Mouse (Mus musculus): Measurements from ENCODE around the gene Gpr21. TPM values are rescaled to one million over a fixed set of nuclear protein-coding genes. Genes with fewer than 3 reads are reported as not detected.

Gpr21 gene
- polyA plus RNA-seq, 1 experiment from 2014 or later = 0.05 TPM

DNA sequence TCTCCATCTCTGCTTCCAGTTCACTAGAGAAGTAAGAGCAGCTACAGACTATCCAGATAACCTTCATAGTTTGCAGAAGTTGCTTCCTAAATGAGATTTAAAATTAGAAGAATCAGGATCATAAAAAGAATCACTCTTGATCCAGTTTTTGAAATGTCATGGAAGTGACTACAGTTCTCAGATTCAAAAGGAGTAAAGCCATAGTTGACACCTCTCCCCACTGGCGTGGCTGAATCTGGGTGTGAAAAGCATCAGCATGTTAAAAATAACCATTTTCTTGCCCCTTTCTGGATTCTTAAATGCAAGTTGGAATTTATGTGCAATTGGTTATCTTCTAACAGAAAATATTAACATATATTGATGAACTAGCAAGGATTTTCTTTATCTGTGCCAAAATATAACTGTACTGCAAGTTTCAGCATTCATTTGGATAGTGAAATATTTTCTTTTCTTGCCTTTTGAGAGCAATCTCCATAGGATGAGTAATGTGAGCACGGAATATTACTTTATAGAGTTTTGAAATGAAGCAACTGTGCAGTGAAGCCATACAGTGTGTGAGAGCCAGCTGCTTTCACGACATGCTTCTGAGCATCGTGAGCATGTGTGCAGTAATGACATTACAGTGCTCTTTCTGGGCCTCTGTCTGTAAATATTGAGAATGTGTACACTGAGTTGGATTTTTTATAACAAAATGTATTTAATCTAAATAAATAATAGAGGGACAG, 2.6 kb downstream of the Gpr21 start:
- POLR2A ChIA-PET = no interaction called here
- no peaks in the 10 kb centered on the region for H3K27me3 ChIP-seq
- in situ Hi-C loops (cut with MboI; ENCODE audit: low pct_unique_long_range_greater_than_20kb) = no loop called here
- no peak for DNase-seq (ENCODE audit: low read depth, low spot score)
- CTCF ChIA-PET = no interaction called here
- no peak for ATAC-seq
- TF ChIP-seq CTCF (IDR thresholded peaks at IDR 0.05) = no peak

DNA sequence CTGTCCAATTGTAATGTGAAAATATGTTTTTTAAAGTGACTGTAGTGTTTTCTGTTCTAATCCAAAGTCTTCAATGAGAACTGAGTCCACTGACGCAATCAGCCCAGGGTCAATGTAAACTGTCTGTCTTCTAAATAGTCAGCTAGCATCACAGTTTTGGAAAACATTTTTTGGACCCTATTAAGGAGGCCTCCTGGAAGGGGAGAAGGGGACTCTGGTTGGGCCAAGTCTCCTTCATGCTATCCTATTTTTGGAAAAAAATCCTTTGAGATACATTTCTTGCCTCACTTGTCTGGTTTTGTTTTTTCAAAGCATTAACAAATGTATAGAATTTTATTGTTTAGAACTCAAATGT, 3.1 kb downstream of the Gpr21 start:
- DNase-seq (ENCODE audit: low read depth, low spot score) (no peak), ATAC-seq (no peak)
- in situ Hi-C loops (cut with MboI; ENCODE audit: low pct_unique_long_range_greater_than_20kb) = no loop called here
- H3K27me3 ChIP-seq = no peaks in the 10 kb centered on the region
- POLR2A ChIA-PET = no interaction called here
- CTCF ChIA-PET = no interaction called here
- TF ChIP-seq CTCF (IDR thresholded peaks at IDR 0.05) = no peak

- H3K27me3 ChIP-seq = no peaks in the 10 kb centered on the region
- POLR2A ChIA-PET = no interaction called here
- TF ChIP-seq CTCF (IDR thresholded peaks at IDR 0.05) = no peak
- ATAC-seq (no peak), DNase-seq (ENCODE audit: low read depth, low spot score) (no peak)
- in situ Hi-C loops (cut with MboI; ENCODE audit: low pct_unique_long_range_greater_than_20kb) = no loop called here
- CTCF ChIA-PET = interaction anchor here (1.2 kb wide), 1 partner anchor 244 kb away, joined by 3 read pairs; no protein-coding TSS in a partner anchor
These were observed 11.5 kb downstream of the Gpr21 start for GRCm38 (mm10) chr2:37527587-37527986.

DNA sequence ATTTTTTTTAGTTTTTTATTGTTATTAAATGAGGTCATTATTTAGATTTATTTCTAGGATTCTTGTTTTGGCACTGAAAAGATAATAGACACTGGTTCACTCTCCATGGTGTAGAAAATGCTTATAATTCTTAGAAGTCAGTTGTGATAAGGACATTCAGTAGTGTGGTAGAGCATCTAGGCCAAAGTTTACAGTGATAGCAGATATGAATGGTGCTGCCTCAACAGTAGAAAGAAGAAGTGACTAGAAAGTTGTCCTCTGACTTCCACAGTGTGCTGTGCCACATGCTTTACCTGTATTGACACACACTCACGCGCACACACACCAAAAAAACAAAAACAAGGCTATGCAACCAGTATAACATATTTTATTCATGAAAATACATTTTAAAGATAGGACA, 13.3 kb downstream of the Gpr21 start:
- no peaks in the 10 kb centered on the region for H3K27me3 ChIP-seq
- no peak for TF ChIP-seq CTCF (IDR thresholded peaks at IDR 0.05)
- in situ Hi-C loops (cut with MboI; ENCODE audit: low pct_unique_long_range_greater_than_20kb) = no loop called here
- DNase-seq (ENCODE audit: low read depth, low spot score) (no peak), ATAC-seq (no peak)
- ChIA-PET CTCF (interaction anchor here (1.0 kb wide), 1 partner anchor 250 kb away, joined by 3 read pairs; no protein-coding TSS in a partner anchor), POLR2A (interaction anchor here (0.6 kb wide), 1 partner anchor 30 kb away, joined by 5 read pairs; no protein-coding TSS in a partner anchor)

DNA sequence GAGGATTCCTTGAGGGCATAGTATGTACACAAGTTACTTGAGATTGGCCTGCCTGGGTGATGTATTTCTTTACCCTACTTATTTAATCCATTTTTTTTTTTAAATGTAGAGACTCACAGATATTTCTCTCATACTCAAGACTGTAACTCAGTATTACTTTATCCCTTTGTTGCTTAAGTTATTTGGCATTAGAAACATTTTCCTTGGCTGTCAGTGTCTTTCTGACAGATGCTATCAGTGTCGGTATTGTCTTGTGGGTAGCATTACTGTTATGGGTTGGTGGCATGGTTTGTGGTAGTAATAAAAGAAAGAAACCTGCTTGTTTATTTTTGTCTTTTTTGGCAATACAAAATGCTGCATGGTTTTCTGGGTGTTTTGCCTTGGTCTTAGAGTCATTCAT, 14.6 kb downstream of the Gpr21 start:
- H3K27me3 ChIP-seq = no peaks in the 10 kb centered on the region
- no peak for TF ChIP-seq CTCF (IDR thresholded peaks at IDR 0.05)
- in situ Hi-C loops (cut with MboI; ENCODE audit: low pct_unique_long_range_greater_than_20kb) = no loop called here
- DNase-seq (ENCODE audit: low read depth, low spot score) (no peak), ATAC-seq (no peak)
- POLR2A ChIA-PET = no interaction called here
- CTCF ChIA-PET = no interaction called here

DNA sequence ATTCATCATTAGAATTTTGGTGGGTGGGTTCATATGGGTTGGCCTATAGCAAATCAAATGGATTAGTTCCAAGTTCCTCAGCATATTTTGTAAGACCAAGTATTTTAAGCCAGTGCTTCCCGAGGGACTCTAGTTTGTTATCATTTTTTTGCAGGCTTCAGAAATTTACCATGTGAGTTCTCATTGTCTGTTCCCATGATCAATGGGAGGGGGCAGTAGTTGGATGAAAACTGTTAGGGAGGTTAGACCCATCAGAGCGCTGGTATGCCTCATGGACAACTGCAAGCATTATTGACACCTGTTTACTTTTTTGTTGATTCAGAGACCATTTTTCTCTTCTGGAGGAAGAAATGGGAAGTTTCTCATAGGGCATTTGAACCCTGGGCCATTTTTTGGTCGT, 15.5 kb downstream of the Gpr21 start:
- TF ChIP-seq CTCF (IDR thresholded peaks at IDR 0.05) = no peak
- ChIA-PET POLR2A (no interaction called here), CTCF (no interaction called here)
- no peaks in the 10 kb centered on the region for H3K27me3 ChIP-seq
- DNase-seq (ENCODE audit: low read depth, low spot score) (no peak), ATAC-seq (no peak)
- in situ Hi-C loops (cut with MboI; ENCODE audit: low pct_unique_long_range_greater_than_20kb) = no loop called here

GRCm38 (mm10) chr2:37549346-37550012, 33.3 kb downstream of the Gpr21 start:
- POLR2A ChIA-PET = interaction anchor here (0.6 kb wide), 1 partner anchor 9 kb away, joined by 3 read pairs; no protein-coding TSS in a partner anchor
- in situ Hi-C loops (cut with MboI; ENCODE audit: low pct_unique_long_range_greater_than_20kb) = loop anchor here (5.0 kb wide), 1 partner anchor 223 kb away; no protein-coding TSS in a partner anchor

DNA sequence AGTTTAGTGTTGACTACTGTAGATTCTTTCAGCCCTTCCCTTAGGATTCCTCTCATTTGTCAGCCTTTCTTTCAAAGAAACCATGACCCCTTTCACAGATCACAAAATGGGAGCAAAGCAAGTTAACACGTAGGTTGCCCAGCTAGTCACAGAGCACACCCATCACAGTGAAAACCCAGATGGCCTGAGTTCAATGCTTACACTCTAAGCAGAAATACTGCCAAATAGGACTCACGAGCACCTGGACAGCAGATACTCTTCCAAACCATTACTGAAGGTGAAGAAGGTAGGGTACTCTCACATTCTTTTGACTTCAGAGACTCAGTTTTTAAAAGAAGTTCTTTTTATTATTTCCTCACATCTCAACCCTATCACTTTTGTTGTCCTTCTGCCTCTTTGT, 40.2 kb downstream of the Gpr21 start:
- in situ Hi-C loops (cut with MboI; ENCODE audit: low pct_unique_long_range_greater_than_20kb) = no loop called here
- no peak for ATAC-seq
- no peak for DNase-seq (ENCODE audit: low read depth, low spot score)
- POLR2A ChIA-PET = no interaction called here
- no peak for TF ChIP-seq CTCF (IDR thresholded peaks at IDR 0.05)
- CTCF ChIA-PET = interaction anchor here (1.0 to 2.6 kb wide), 3 partner anchors 9 to 27 kb away, joined by 4 to 5 read pairs (median 5); no protein-coding TSS in a partner anchor
- H3K27me3 ChIP-seq = no peaks in the 10 kb centered on the region

More at GRCm38 (mm10) chr2:37549346-37550012, 33.3 kb downstream of the Gpr21 start:
- CTCF ChIA-PET = no interaction called here
- DNase-seq (ENCODE audit: low read depth, low spot score) (no peak), ATAC-seq (no peak)
- H3K27me3 ChIP-seq = no peaks in the 10 kb centered on the region
- no peak for TF ChIP-seq CTCF (IDR thresholded peaks at IDR 0.05)

GRCm38 (mm10) chr2:37565579-37565978, 49.4 kb downstream of the Gpr21 start:
- no peaks in the 10 kb centered on the region for H3K27me3 ChIP-seq
- DNase-seq (ENCODE audit: low read depth, low spot score) (no peak), ATAC-seq (no peak)
- in situ Hi-C loops (cut with MboI; ENCODE audit: low pct_unique_long_range_greater_than_20kb) = no loop called here
- no peak for TF ChIP-seq CTCF (IDR thresholded peaks at IDR 0.05)
- ChIA-PET CTCF (interaction anchor here (0.6 to 1.7 kb wide), 3 partner anchors 15 to 206 kb away, joined by 3 to 4 read pairs (median 3); no protein-coding TSS in a partner anchor), POLR2A (interaction anchor here (0.6 to 1.2 kb wide), 2 partner anchors 8 to 59 kb away, joined by 3 read pairs; no protein-coding TSS in a partner anchor)

DNA sequence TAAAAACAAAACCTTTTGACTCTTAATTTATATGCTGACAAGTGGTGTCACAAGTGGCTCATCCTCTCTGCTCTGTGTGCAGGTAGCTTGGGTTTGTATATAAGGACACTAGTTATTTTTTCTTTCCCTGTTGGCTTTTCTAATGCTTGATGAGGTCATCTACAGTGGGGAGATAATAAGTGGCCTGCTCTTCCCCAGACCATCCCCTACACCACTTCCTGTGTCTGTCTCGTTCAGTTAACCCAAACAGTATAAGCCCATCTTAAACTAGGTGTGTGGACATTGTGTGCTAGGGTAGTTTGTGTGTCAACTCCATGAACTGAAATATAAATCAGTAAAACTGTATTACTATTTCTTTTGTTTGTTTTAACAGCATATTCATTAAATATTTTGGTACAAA, 49.9 kb downstream of the Gpr21 start:
- POLR2A ChIA-PET = interaction anchor here (0.6 to 1.2 kb wide), 2 partner anchors 9 to 60 kb away, joined by 3 read pairs; no protein-coding TSS in a partner anchor
- DNase-seq (ENCODE audit: low read depth, low spot score) = no peak
- in situ Hi-C loops (cut with MboI; ENCODE audit: low pct_unique_long_range_greater_than_20kb) = no loop called here
- no peak for ATAC-seq
- no peak for TF ChIP-seq CTCF (IDR thresholded peaks at IDR 0.05)
- CTCF ChIA-PET = interaction anchor here (0.6 kb wide), 2 partner anchors 15 to 96 kb away, joined by 3 read pairs; no protein-coding TSS in a partner anchor
- H3K27me3 ChIP-seq = no peaks in the 10 kb centered on the region

- DNase-seq (ENCODE audit: low read depth, low spot score) = no peak
- TF ChIP-seq CTCF (IDR thresholded peaks at IDR 0.05) = no peak
- ATAC-seq = no peak
- no peaks in the 10 kb centered on the region for H3K27me3 ChIP-seq
- ChIA-PET POLR2A (no interaction called here), CTCF (interaction anchor here (1.3 to 1.5 kb wide), 2 partner anchors 11 to 135 kb away, joined by 3 read pairs; partner anchors contain the start of gene Strbp)
- in situ Hi-C loops (cut with MboI; ENCODE audit: low pct_unique_long_range_greater_than_20kb) = no loop called here
These were observed 53.8 kb downstream of the Gpr21 start for GRCm38 (mm10) chr2:37569888-37570287.

Other genes with a start within 250 kb of the Gpr21 start
- not detected for gene Olfr368, start 189.8 kb upstream of the Gpr21 start, polyA plus RNA-seq (2021)
- gene Pdcl, start 157.0 kb upstream of the Gpr21 start, polyA plus RNA-seq (2021) = 40.6 TPM
- gene Rc3h2, start 93.4 kb upstream of the Gpr21 start, polyA plus RNA-seq (2021) = 24.0 TPM
- 9.0 TPM for gene Zbtb26, start 73.2 kb upstream of the Gpr21 start, polyA plus RNA-seq (2021)
- gene Zbtb6, start 73.2 kb upstream of the Gpr21 start, polyA plus RNA-seq (2021) = 11.5 TPM
- 55.9 TPM for gene Rabgap1, start 73.1 kb upstream of the Gpr21 start, polyA plus RNA-seq (2021)
- gene Strbp, start 187.5 kb downstream of the Gpr21 start, polyA plus RNA-seq (2021) = 51.8 TPM

All from Patski (cell line).